Mouse (Mus musculus) heart, postnatal 36 days (tissue): ENCODE data around the gene Slc12a1. TPM values are rescaled to one million over a fixed set of nuclear protein-coding genes. Genes with fewer than 3 reads are reported as not detected.
A peak's percentile ranks its signal among the peaks of the same experiment; 100 is the strongest.
"Not testable (repeated sequence)": the region's sequence is repeated elsewhere in the genome, so short reads cannot be mapped to it uniquely, and the experiment has no call there.

Experiments
- DNase-seq, 2 experiments: peaks; one replicate each; pipeline ENCODE4 v3.0.0; 2021 to 2022
- intact Hi-C: fragments of 180-260 bp; cut with DNase I; formaldehyde crosslinking; loops from one replicate; pipeline ENCODE4 v1.15.1; 2025
- total RNA-seq, 2 experiments: library from RNA; stranded (reverse); gene quantifications; 2 replicates each; pipeline ENCODE4 v1.2.3; 2021

The Slc12a1 gene
- not detected for total RNA-seq

GRCm38 (mm10) chr2:125152388-125152787 is at the start of gene Slc12a1:
Gene Slc12a1 (plus strand): TSS chr2:125152505.
- DNase-seq = no peak
- intact Hi-C loops = no loop called here

- DNase-seq, intact Hi-C loops: not testable (repeated sequence)
These were observed 47.8 kb upstream of the Slc12a1 start for GRCm38 (mm10) chr2:125104491-125104890.

GRCm38 (mm10) chr2:125106536-125106935 is 45.8 kb upstream of the Slc12a1 start:
- DNase-seq, intact Hi-C loops: not testable (repeated sequence)

GRCm38 (mm10) chr2:125119381-125120110 is 32.8 kb upstream of the Slc12a1 start:
- intact Hi-C loops = loop anchor here (5.0 kb wide), 2 partner anchors 128 to 507 kb away; partner anchors contain the start of gene Dut
- DNase-seq = no peak

- DNase-seq = no peak
- intact Hi-C loops = loop anchor here (5.0 kb wide), 2 partner anchors 125 to 510 kb away; partner anchors contain the start of gene Dut
These were observed 30.0 kb upstream of the Slc12a1 start for GRCm38 (mm10) chr2:125122288-125122623.

GRCm38 (mm10) chr2:125122624-125123476 is 29.5 kb upstream of the Slc12a1 start:
- DNase-seq = peak; percentile 53 to 67
- intact Hi-C loops = loop anchor here (5.0 kb wide), 2 partner anchors 124 to 511 kb away; partner anchors contain the start of gene Dut

- intact Hi-C loops = loop anchor here (5.0 kb wide), 2 partner anchors 124 to 511 kb away; partner anchors contain the start of gene Dut
- peak; percentile 85 for DNase-seq
These were observed 28.8 kb upstream of the Slc12a1 start, which contains the start of gene Myef2 for GRCm38 (mm10) chr2:125123477-125123852. Gene Myef2 (minus strand): TSS chr2:125123661.

GRCm38 (mm10) chr2:125125824-125126223 is 26.5 kb upstream of the Slc12a1 start:
- intact Hi-C loops = no loop called here
- DNase-seq = no peak

- intact Hi-C loops = no loop called here
- no peak for DNase-seq
These were observed 25.5 kb upstream of the Slc12a1 start for GRCm38 (mm10) chr2:125126792-125127191.

GRCm38 (mm10) chr2:125134113-125134512 is 18.2 kb upstream of the Slc12a1 start:
- DNase-seq = no peak
- intact Hi-C loops = no loop called here

GRCm38 (mm10) chr2:125135903-125136811 is 16.1 kb upstream of the Slc12a1 start, which contains the start of gene Ctxn2:
Gene Ctxn2 (plus strand): TSS chr2:125136692.
- intact Hi-C loops = no loop called here

GRCm38 (mm10) chr2:125136846-125137245 is 15.5 kb upstream of the Slc12a1 start:
- DNase-seq = no peak
- intact Hi-C loops = no loop called here

More at GRCm38 (mm10) chr2:125135903-125136811, 16.1 kb upstream of the Slc12a1 start, which contains the start of gene Ctxn2:
- DNase-seq = peak; percentile 68 to 70

- intact Hi-C loops = no loop called here
- DNase-seq = no peak
These were observed 10.0 kb upstream of the Slc12a1 start for GRCm38 (mm10) chr2:125142336-125142735.

GRCm38 (mm10) chr2:125154294-125154693 is 2.0 kb downstream of the Slc12a1 start:
- intact Hi-C loops = no loop called here
- DNase-seq = no peak

GRCm38 (mm10) chr2:125155504-125155903 is 3.2 kb downstream of the Slc12a1 start:
- intact Hi-C loops = no loop called here
- DNase-seq = no peak

- DNase-seq = no peak
- intact Hi-C loops = no loop called here
These were observed 9.7 kb downstream of the Slc12a1 start for GRCm38 (mm10) chr2:125162012-125162470.

GRCm38 (mm10) chr2:125178225-125178798 is 26.0 kb downstream of the Slc12a1 start:
- peak in 1 of 2 experiments; percentile 3 for DNase-seq
- intact Hi-C loops = no loop called here

- intact Hi-C loops = loop anchor here (2.0 to 10.0 kb wide), 4 partner anchors 131 to 1873 kb away; no protein-coding TSS in a partner anchor
- no peak for DNase-seq
These were observed 35.6 kb downstream of the Slc12a1 start for GRCm38 (mm10) chr2:125187904-125188303.

GRCm38 (mm10) chr2:125189197-125189596 is 36.9 kb downstream of the Slc12a1 start:
- DNase-seq = peak; percentile 53 to 54
- intact Hi-C loops = loop anchor here (1.0 to 10.0 kb wide), 5 partner anchors 132 to 1874 kb away; no protein-coding TSS in a partner anchor
